Mouse (Mus musculus) stomach, embryonic 15.5 days (tissue): ENCODE data around the gene Smg6. TPM values are rescaled to one million over a fixed set of nuclear protein-coding genes. Genes with fewer than 3 reads are reported as not detected.
A peak's percentile ranks its signal among the peaks of the same experiment; 100 is the strongest.

Source experiments
- ATAC-seq: fragments of 200-750 bp; cut with Nextera tagmentation; 2 replicates; pipeline ENCODE4 v1.8.0; 2017; ENCODE audit warnings: low read depth, moderate number of reproducible peaks, moderate TSS enrichment; ENCODE audit not compliant: insufficient read depth, low FRiP score
- H3K27ac ChIP-seq: fragments of 300-500 bp; sonication (generic); 2 replicates; pipeline ENCODE4 v1.5.1; 2015; ENCODE audit warnings: mild to moderate bottlenecking, inconsistent platforms
- H3K27me3 ChIP-seq: fragments of 300-500 bp; sonication (generic); replicated peaks from 2 replicates; pipeline ENCODE4 v1.6.1; 2015; ENCODE audit warnings: inconsistent platforms
- H3K36me3 ChIP-seq: fragments of 300-500 bp; sonication (generic); 2 replicates; pipeline ENCODE4 v1.6.1; 2015; ENCODE audit warnings: inconsistent platforms
- H3K4me1 ChIP-seq: fragments of 300-500 bp; sonication (generic); 2 replicates; pipeline ENCODE4 v1.6.1; 2015; ENCODE audit warnings: inconsistent platforms
- H3K4me2 ChIP-seq: fragments of 300-500 bp; sonication (generic); 2 replicates; pipeline ENCODE4 v1.6.1; 2015; ENCODE audit warnings: mild to moderate bottlenecking, inconsistent platforms
- H3K4me3 ChIP-seq: fragments of 300-500 bp; sonication (generic); replicated peaks from 2 replicates; pipeline ENCODE4 v1.5.1; 2015; ENCODE audit warnings: inconsistent platforms
- H3K9ac ChIP-seq: fragments of 300-500 bp; sonication (generic); 2 replicates; pipeline ENCODE4 v1.6.1; 2015; ENCODE audit warnings: inconsistent platforms
- H3K9me3 ChIP-seq: fragments of 300-500 bp; sonication (generic); 2 replicates; pipeline ENCODE4 v1.6.1; 2016; ENCODE audit warnings: inconsistent platforms
- WGBS: fragments of 180-500 bp; shearing (Covaris S2); methylation state at CpG from one replicate; pipeline ENCODE4 v1.1.7; 2015; 5-methylcytosine and 5-hydroxymethylcytosine counted together
- polyA plus RNA-seq: library from polyadenylated mRNA; unstranded; fragments of >200 nt; fragmentation: Nextera tagmentation; extraction: Ambion mirVana; gene quantifications from 2 replicates; pipeline ENCODE4 v1.2.1, GENCODE M21; 2015

Gene Smg6
- polyA plus RNA-seq, 1 experiment from 2014 or later: 14.4 TPM

DNA sequence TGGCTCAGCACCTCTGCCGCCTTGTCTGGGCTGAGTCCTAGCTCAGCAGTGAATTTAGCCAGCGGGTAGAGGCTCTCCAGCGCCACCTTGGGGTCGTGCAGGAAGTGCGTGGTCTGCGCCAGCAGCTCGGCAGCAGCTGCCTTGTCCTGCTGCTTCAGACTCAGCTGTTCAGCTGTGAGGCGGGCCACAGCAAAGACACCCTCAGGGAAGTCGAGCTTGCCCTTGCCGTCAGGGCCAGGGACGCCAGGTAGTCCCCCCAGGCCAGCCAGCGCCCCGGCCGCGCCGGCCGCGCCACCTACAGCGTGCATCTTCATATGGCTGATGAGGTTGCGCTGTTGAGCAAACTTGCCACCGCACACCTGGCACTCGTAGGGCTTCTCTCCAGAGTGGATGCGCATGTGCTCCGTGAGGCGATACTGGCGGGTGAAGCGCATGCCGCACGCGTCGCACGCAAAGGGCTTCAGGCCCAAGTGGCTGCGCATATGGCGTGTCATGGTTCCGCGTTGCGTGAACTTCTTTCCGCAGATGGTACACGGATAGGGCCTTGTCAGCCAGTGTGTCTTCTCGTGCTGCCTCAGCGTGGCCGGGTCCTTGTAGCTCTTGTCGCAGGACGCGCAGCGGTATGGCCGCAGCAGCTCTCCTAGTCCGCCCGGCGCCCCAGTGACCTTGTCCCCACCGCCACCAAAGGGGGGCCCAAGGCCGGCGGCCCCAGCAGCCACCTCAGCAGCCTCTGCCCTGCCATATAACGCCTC, 240.0 kb downstream of the Smg6 start:
- H3K9ac ChIP-seq: peak overlapping the region; percentile 73
- peaks cover 76% of the 10 kb centered on the region for H3K4me1 ChIP-seq
- peaks cover 17% of the 10 kb centered on the region; the same call in 1 of the 2 replicates for H3K36me3 ChIP-seq
- H3K4me2 ChIP-seq: peak overlapping the region; percentile 85
- H3K4me3 ChIP-seq: peak overlapping the region; percentile 65
- 12% methylated on average over 54 of the region's 54 CpGs for WGBS
- H3K27me3 ChIP-seq: peaks cover 40% of the 10 kb centered on the region
- no peaks in the 10 kb centered on the region for H3K9me3 ChIP-seq
- peak overlapping the region; percentile 91 for H3K27ac ChIP-seq
- ATAC-seq: no peak

GRCm38 (mm10) chr11:75166193-75166842, 240.7 kb downstream of the Smg6 start:
- peaks cover 14% of the 10 kb centered on the region; the same call in 1 of the 2 replicates for H3K36me3 ChIP-seq
- H3K4me1 ChIP-seq: peaks cover 73% of the 10 kb centered on the region
- H3K9me3 ChIP-seq: no peaks in the 10 kb centered on the region
- H3K27me3 ChIP-seq: peaks cover 47% of the 10 kb centered on the region
- H3K4me2 ChIP-seq: peak overlapping the region; percentile 85
- WGBS: 16% methylated on average over 55 of the region's 55 CpGs
- H3K9ac ChIP-seq: peak overlapping the region; percentile 73
- no peak for ATAC-seq
- peak overlapping the region; percentile 91 for H3K27ac ChIP-seq
- peak overlapping the region; percentile 65 for H3K4me3 ChIP-seq

GRCm38 (mm10) chr11:75166861-75167642, 241.4 kb downstream of the Smg6 start:
- 4% methylated on average over 68 of the region's 68 CpGs for WGBS
- H3K27me3 ChIP-seq: peaks cover 53% of the 10 kb centered on the region
- no peaks in the 10 kb centered on the region for H3K9me3 ChIP-seq
- H3K36me3 ChIP-seq: peaks cover 14% of the 10 kb centered on the region; the same call in 1 of the 2 replicates
- peak overlapping the region; percentile 73 for H3K9ac ChIP-seq
- peak overlapping the region; percentile 91 for H3K27ac ChIP-seq
- peaks cover 71% of the 10 kb centered on the region for H3K4me1 ChIP-seq
- peak overlapping the region; percentile 65 for H3K4me3 ChIP-seq
- ATAC-seq: no peak
- H3K4me2 ChIP-seq: peak overlapping the region; percentile 85

DNA sequence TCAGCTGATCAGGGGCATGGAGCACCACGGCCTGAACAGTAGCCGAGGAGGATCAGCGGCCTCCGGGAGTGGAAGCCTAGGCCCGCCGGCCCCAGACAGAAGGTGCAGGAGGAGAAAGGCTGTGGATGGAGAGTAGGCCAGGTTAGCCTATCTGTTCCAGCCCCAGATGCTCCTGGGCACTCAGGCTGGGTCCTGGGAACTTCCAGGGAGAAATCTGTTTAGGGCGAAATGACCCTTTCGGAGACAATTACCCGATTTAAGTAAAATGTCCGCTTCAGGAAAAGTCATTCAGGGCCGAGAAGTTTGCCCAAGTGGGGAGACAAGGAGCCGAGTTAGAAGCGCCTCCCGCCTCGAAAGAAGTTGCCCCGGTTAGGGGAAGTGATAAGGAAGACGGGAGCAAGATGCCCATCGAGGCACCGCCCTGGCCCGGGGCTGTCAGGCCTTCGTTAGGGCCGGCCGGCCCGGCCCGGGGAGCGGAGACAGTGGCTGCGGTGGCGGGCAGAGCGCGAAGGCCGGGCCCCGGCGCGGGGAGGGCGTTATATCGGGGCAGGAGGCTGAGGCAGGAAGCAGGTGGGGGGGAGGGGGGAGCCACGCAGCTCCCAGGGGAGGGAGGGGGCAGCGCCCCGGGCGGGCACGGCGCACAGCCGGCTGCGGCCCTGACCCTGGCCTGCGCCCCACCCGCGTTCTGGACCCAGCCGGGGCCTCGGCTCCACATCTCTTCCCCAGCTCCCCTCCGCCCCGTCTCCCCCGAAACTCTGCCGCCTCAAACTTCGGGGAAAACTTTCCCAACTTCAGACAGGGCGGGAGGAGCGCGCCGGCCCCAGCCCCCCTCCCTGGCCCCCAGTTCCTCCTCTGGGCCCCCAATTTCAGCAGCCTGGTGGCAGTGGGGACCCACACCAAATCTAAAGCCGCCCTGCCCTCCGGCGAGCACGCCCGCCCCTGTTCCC, 242.3 kb downstream of the Smg6 start:
- H3K27ac ChIP-seq: peak overlapping the region; percentile 91
- peak overlapping the region; percentile 73 for H3K9ac ChIP-seq
- H3K4me2 ChIP-seq: peak overlapping the region; percentile 85
- peak overlapping the region; percentile 65 for H3K4me3 ChIP-seq
- H3K27me3 ChIP-seq: peaks cover 62% of the 10 kb centered on the region
- H3K36me3 ChIP-seq: 0 out of 2 replicates have a peak, but pooled peaks cover 7% of the 10 kb centered on the region
- ATAC-seq: no peak
- 6% methylated on average over 57 of the region's 63 CpGs for WGBS
- H3K9me3 ChIP-seq: no peaks in the 10 kb centered on the region
- peaks cover 75% of the 10 kb centered on the region for H3K4me1 ChIP-seq

DNA sequence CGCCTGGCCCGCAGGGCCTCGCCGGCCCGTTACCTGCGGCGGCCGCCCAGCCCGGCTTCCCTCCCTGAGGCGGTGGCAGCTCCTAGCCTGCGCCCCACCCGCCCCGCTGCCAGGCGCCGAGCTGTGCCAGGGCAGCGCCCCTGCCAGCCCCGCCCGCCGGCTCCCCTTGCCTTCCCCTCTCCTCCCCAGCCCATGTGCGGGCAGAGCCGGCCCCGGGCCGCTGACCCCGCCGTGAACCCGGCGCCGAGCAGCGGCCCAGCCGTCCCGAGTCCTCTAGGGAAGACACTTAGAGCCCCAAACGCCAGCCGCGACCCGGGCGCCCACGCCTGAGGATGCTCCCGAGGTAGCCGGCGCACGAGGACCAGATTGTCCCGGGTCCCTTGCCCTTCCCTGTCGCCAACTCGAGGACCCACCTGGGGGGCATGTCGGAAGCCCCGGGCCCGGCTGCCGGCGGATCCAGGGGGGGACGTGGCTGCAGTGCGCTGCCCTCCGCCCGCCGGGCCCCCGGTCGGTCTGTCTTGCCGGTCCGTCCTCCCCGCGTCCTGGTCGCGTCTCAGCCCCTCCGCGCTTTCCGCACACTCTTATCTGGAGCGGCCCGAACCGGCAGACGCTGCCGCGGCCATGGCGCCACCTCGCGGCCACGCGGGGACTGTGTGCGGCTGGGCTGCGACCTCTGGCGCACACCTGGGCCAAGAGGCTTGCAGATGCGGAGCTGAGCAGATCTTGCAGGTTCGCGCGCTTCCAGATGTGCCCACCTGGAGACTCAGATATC, 243.2 kb downstream of the Smg6 start:
- peaks cover 62% of the 10 kb centered on the region for H3K27me3 ChIP-seq
- ATAC-seq: peak; percentile 23; the same call in 1 of the 2 replicates
- peak overlapping the region; percentile 91 for H3K27ac ChIP-seq
- peak overlapping the region; percentile 85 for H3K4me2 ChIP-seq
- no peaks in the 10 kb centered on the region for H3K36me3 ChIP-seq
- peak overlapping the region; percentile 73 for H3K9ac ChIP-seq
- H3K9me3 ChIP-seq: no peaks in the 10 kb centered on the region
- under 1% methylated on average over 78 of the region's 83 CpGs for WGBS
- H3K4me1 ChIP-seq: peaks cover 74% of the 10 kb centered on the region
- H3K4me3 ChIP-seq: peak overlapping the region; percentile 65

GRCm38 (mm10) chr11:75169405-75170080, 243.9 kb downstream of the Smg6 start, which contains the start of gene Hic1:
Hic1 (minus strand) TSS chr11:75169519.
- ATAC-seq: no peak
- H3K9ac ChIP-seq: peak within 1 kb of the TSS; percentile 73
- H3K36me3 ChIP-seq: no peaks in the 10 kb centered on the region
- peak within 1 kb of the TSS; percentile 65 for H3K4me3 ChIP-seq
- H3K4me1 ChIP-seq: peaks cover 72% of the 10 kb centered on the region
- H3K9me3 ChIP-seq: no peaks in the 10 kb centered on the region
- peak within 1 kb of the TSS; percentile 91 for H3K27ac ChIP-seq
- peaks cover 62% of the 10 kb centered on the region for H3K27me3 ChIP-seq
- WGBS: 3% methylated on average over 23 of the region's 23 CpGs
- H3K4me2 ChIP-seq: peak within 1 kb of the TSS; percentile 85

DNA sequence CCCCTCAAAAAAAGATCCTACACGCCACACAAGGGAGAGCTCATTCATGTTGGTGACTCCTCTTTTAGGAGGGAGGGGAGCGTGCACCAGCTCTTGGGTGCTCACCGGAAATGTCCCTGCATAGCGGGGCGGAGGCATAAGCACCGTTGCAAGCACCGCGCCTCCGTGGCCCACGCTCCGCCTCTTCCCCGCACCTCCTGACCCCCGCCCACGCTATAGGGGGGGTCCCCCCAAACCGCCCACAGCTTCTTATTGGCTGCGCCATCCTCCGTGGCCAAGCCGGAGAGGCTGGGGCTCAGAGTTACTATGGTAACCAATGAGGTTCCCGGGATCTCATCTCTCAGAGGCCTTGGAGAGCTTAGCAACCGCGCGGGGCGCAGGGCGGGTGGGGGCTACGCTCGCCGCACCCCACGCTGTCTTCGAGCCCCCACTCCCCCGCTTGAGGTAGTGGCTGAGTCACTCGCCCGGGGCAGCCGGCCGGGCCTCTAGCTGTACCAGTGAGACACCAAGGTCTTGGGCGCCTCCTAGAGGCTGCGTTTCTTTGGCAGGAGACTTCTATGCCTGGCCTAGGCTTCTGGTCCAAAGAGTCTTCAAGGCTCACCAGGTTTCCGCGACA, 244.6 kb downstream of the Smg6 start:
- peak; percentile 39 for ATAC-seq
- Histone ChIP-seq H3K27me3 (peaks cover 62% of the 10 kb centered on the region), H3K9ac (no peak overlapping the region), H3K4me3 (peak overlapping the region; percentile 65), H3K4me2 (peak overlapping the region; percentile 85), H3K9me3 (no peaks in the 10 kb centered on the region), H3K36me3 (no peaks in the 10 kb centered on the region), H3K4me1 (peaks cover 69% of the 10 kb centered on the region), H3K27ac (peak overlapping the region; percentile 91; the same call in 1 of the 2 replicates)
- under 1% methylated on average over 38 of the region's 38 CpGs for WGBS

DNA sequence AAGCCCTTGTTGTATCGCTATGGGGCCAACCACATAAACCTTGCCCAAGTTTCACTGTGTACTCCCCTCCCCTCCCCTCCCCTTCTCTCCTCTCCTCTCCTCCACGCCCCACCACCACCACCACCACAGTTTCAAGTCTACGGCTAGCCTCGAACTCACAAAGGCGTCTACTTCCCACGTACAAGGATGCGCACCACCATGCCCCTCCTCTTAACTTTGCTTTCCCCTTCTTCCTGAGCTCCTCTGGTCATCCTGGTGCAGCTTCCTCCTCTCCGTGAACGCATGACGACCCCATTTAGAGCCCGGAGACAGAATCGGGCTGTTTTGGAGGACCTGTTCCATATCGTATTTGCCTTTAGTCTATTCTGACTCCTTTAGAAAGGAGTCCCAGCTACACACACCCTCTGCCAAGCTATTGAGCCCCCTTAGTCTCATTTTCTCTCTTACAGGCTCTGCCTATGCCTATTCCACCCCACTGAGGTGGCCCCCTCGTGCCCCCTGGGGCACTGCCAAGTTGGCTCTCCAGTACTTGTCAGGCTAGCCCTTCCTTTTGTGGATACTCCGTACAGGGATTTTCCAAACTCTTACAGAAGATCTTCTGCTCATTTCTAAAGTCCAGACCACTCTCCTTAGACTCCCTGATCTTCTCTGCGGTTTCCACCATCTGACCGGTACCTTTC, 245.7 kb downstream of the Smg6 start:
- peaks cover 59% of the 10 kb centered on the region for H3K4me1 ChIP-seq
- peaks cover 53% of the 10 kb centered on the region for H3K27me3 ChIP-seq
- no peak overlapping the region for H3K27ac ChIP-seq
- no peak overlapping the region for H3K9ac ChIP-seq
- peak overlapping the region; percentile 97 for H3K4me2 ChIP-seq
- peak overlapping the region; percentile 71; the same call in 1 of the 2 replicates for H3K4me3 ChIP-seq
- H3K36me3 ChIP-seq: no peaks in the 10 kb centered on the region
- no peaks in the 10 kb centered on the region for H3K9me3 ChIP-seq
- WGBS: 15% methylated on average over 17 of the region's 17 CpGs
- no peak for ATAC-seq
